Mouse (Mus musculus): Measurements from ENCODE around the gene Gm6525. TPM values are rescaled to one million over a fixed set of nuclear protein-coding genes. Genes with fewer than 3 reads are reported as not detected.

The Gm6525 gene
- polyA plus RNA-seq, 1 experiment from 2014 or later, result 0.28 TPM

- no peak overlapping the region for H3K4me2 ChIP-seq
- 79% methylated on average over 15 of the region's 15 CpGs for WGBS
- ATAC-seq (ENCODE audit: extremely low read depth, insufficient number of reproducible peaks, low FRiP score, low TSS enrichment), result no peak
- peaks cover 9% of the 10 kb centered on the region for H3K4me1 ChIP-seq
- peaks cover 28% of the 10 kb centered on the region; the same call in 1 of the 2 replicates for H3K27me3 ChIP-seq (replicated peaks)
- no peak overlapping the region for H3K9ac ChIP-seq
- H3K36me3 ChIP-seq, result no peaks in the 10 kb centered on the region
- no peak overlapping the region for H3K27ac ChIP-seq (replicated peaks)
- no peaks in the 10 kb centered on the region for H3K9me3 ChIP-seq
- H3K4me3 ChIP-seq, result no peak overlapping the region
Measured at GRCm38 (mm10) chr3:84215743-84216360, 41.9 kb downstream of the Gm6525 start.

- Histone ChIP-seq H3K36me3 (no peaks in the 10 kb centered on the region), H3K9ac (no peak overlapping the region), H3K27me3 (replicated peaks) (peaks cover 28% of the 10 kb centered on the region; the same call in 1 of the 2 replicates), H3K4me2 (no peak overlapping the region), H3K4me1 (peaks cover 9% of the 10 kb centered on the region), H3K4me3 (no peak overlapping the region), H3K27ac (replicated peaks) (no peak overlapping the region), H3K9me3 (no peaks in the 10 kb centered on the region)
- 65% methylated on average over 12 of the region's 12 CpGs for WGBS
- no peak for ATAC-seq (ENCODE audit: extremely low read depth, insufficient number of reproducible peaks, low FRiP score, low TSS enrichment)
Measured at GRCm38 (mm10) chr3:84217118-84217960, 43.4 kb downstream of the Gm6525 start.

- H3K9ac ChIP-seq, result no peak overlapping the region
- 63% methylated on average over 4 of the region's 4 CpGs for WGBS
Measured at GRCm38 (mm10) chr3:84217961-84218351, 44.1 kb downstream of the Gm6525 start.

GRCm38 (mm10) chr3:84218498-84218897 is 44.6 kb downstream of the Gm6525 start:
- H3K9ac ChIP-seq, result no peak overlapping the region
- no peak for ATAC-seq (ENCODE audit: extremely low read depth, insufficient number of reproducible peaks, low FRiP score, low TSS enrichment)
- peaks cover 9% of the 10 kb centered on the region for H3K4me1 ChIP-seq
- no peaks in the 10 kb centered on the region for H3K9me3 ChIP-seq
- peaks cover 28% of the 10 kb centered on the region; the same call in 1 of the 2 replicates for H3K27me3 ChIP-seq (replicated peaks)
- no peak overlapping the region for H3K27ac ChIP-seq (replicated peaks)
- 68% methylated on average over 2 of the region's 2 CpGs for WGBS
- H3K36me3 ChIP-seq, result no peaks in the 10 kb centered on the region
- H3K4me2 ChIP-seq, result no peak overlapping the region
- H3K4me3 ChIP-seq, result no peak overlapping the region

More at GRCm38 (mm10) chr3:84217961-84218351, 44.1 kb downstream of the Gm6525 start:
- Histone ChIP-seq H3K27me3 (replicated peaks) (peaks cover 28% of the 10 kb centered on the region; the same call in 1 of the 2 replicates), H3K27ac (replicated peaks) (no peak overlapping the region), H3K36me3 (no peaks in the 10 kb centered on the region), H3K4me2 (no peak overlapping the region), H3K4me3 (no peak overlapping the region), H3K9me3 (no peaks in the 10 kb centered on the region), H3K4me1 (peaks cover 9% of the 10 kb centered on the region)
- ATAC-seq (ENCODE audit: extremely low read depth, insufficient number of reproducible peaks, low FRiP score, low TSS enrichment), result no peak

- no peak for ATAC-seq (ENCODE audit: extremely low read depth, insufficient number of reproducible peaks, low FRiP score, low TSS enrichment)
- Histone ChIP-seq H3K4me3 (no peak overlapping the region), H3K27ac (replicated peaks) (no peak overlapping the region), H3K27me3 (replicated peaks) (peaks cover 28% of the 10 kb centered on the region; the same call in 1 of the 2 replicates), H3K9me3 (no peaks in the 10 kb centered on the region), H3K9ac (no peak overlapping the region), H3K4me1 (peaks cover 9% of the 10 kb centered on the region), H3K4me2 (no peak overlapping the region), H3K36me3 (no peaks in the 10 kb centered on the region)
- 38% methylated on average over 2 of the region's 2 CpGs for WGBS
Measured at GRCm38 (mm10) chr3:84219166-84219710, 45.3 kb downstream of the Gm6525 start.

GRCm38 (mm10) chr3:84219720-84220273 is 45.9 kb downstream of the Gm6525 start:
- H3K4me1 ChIP-seq, result peaks cover 9% of the 10 kb centered on the region
- 17% methylated on average over 9 of the region's 9 CpGs for WGBS
- peak overlapping the region; percentile 56 for H3K4me3 ChIP-seq
- no peaks in the 10 kb centered on the region for H3K36me3 ChIP-seq
- no peaks in the 10 kb centered on the region for H3K9me3 ChIP-seq
- peak overlapping the region; percentile 77 for H3K4me2 ChIP-seq
- H3K27me3 ChIP-seq (replicated peaks), result peaks cover 28% of the 10 kb centered on the region; the same call in 1 of the 2 replicates
- H3K9ac ChIP-seq, result peak overlapping the region; percentile 75
- ATAC-seq (ENCODE audit: extremely low read depth, insufficient number of reproducible peaks, low FRiP score, low TSS enrichment), result no peak
- no peak overlapping the region for H3K27ac ChIP-seq (replicated peaks)

GRCm38 (mm10) chr3:84220326-84220725 is 46.4 kb downstream of the Gm6525 start:
- WGBS, result under 1% methylated on average over 9 of the region's 9 CpGs
- ATAC-seq (ENCODE audit: extremely low read depth, insufficient number of reproducible peaks, low FRiP score, low TSS enrichment), result no peak
- peaks cover 9% of the 10 kb centered on the region for H3K4me1 ChIP-seq
- H3K4me2 ChIP-seq, result peak overlapping the region; percentile 77
- H3K27me3 ChIP-seq (replicated peaks), result peaks cover 28% of the 10 kb centered on the region; the same call in 1 of the 2 replicates
- no peaks in the 10 kb centered on the region for H3K36me3 ChIP-seq
- H3K27ac ChIP-seq (replicated peaks), result no peak overlapping the region
- H3K9me3 ChIP-seq, result no peaks in the 10 kb centered on the region
- peak overlapping the region; percentile 56 for H3K4me3 ChIP-seq
- peak overlapping the region; percentile 75 for H3K9ac ChIP-seq

GRCm38 (mm10) chr3:84220748-84221147 is 46.8 kb downstream of the Gm6525 start:
- H3K27ac ChIP-seq (replicated peaks), result no peak overlapping the region
- no peaks in the 10 kb centered on the region for H3K36me3 ChIP-seq
- H3K9ac ChIP-seq, result peak overlapping the region; percentile 75
- H3K27me3 ChIP-seq (replicated peaks), result peaks cover 28% of the 10 kb centered on the region; the same call in 1 of the 2 replicates
- peak overlapping the region; percentile 77 for H3K4me2 ChIP-seq
- no peaks in the 10 kb centered on the region for H3K9me3 ChIP-seq
- WGBS, result 1% methylated on average over 11 of the region's 11 CpGs
- peaks cover 9% of the 10 kb centered on the region for H3K4me1 ChIP-seq
- no peak for ATAC-seq (ENCODE audit: extremely low read depth, insufficient number of reproducible peaks, low FRiP score, low TSS enrichment)
- peak overlapping the region; percentile 56 for H3K4me3 ChIP-seq

Other genes with a start within 250 kb of the Gm6525 start
- gene Tmem131l, start 133.9 kb upstream of the Gm6525 start, polyA plus RNA-seq (2015; fragmentation: Nextera tagmentation; extraction: Ambion mirVana), result 23.8 and 24.0 TPM in 2 replicates
- 7.6 and 9.2 TPM in 2 replicates for gene Mnd1, start 18.3 kb upstream of the Gm6525 start, polyA plus RNA-seq (2015; fragmentation: Nextera tagmentation; extraction: Ambion mirVana)
- 7.2 and 7.6 TPM in 2 replicates for gene Trim2, start 132.8 kb downstream of the Gm6525 start, polyA plus RNA-seq (2015; fragmentation: Nextera tagmentation; extraction: Ambion mirVana)

Measured in heart, embryonic 13.5 days (tissue).